Mouse (Mus musculus): ENCODE results near the gene Ndufa11.

- TF ChIP-seq EP300 (optimal IDR thresholded peaks at IDR 0.05), result no peak
- no peak for TF ChIP-seq CTCF (IDR thresholded peaks at IDR 0.05; ENCODE audit: low read depth)
These were observed 17.1 kb upstream of the Ndufa11 start for GRCm38 (mm10) chr17:56700451-56700850.

All from stomach, postnatal 0 days (tissue).